7 mouse cellular contexts compared by ENCODE assay signal in the genomic region with DNA sequence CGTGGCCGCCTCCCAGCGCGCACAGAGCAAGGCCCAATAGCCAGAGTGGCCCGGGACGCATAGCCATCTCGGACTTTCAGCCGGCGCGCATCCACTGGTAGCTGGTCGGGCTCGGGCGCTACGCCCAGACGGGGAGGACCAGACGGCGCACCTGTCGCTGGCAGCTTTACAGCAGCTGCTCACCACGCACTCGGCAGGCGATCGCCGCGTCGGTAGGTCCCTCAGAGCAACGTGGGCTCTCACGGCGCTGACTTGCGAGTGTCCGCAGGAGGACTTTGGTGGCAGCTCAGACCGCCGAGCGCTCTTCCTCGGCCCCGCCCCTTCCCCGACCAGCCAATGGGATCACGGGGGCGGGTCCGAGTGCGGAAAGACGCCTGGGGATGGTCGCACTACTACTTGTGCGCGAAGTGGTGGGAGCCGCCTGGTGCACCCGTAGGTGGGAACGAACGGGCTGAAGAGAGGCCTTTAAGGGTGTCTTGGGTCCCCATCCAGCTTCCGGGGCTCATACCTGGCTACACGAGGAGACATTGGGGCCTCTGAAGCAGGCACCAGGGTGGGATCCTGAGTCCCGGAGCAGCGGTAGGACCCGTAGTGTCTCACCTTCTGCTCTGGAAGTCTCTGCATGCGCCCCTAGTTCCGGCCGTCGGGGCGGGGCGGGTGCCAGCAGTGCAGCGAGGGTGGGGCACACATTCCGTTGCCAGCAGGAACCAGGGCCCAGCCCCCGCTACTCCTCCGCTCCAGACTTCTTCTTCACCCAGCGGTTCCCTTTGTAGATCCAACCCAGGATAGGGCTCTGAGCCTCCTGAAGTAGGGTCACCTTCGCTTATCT. TPM values are rescaled to one million over a fixed set of nuclear protein-coding genes. Genes with fewer than 3 reads are reported as not detected.
DNase-seq lines count a peak whose midpoint lies in the region; ATAC-seq and TF ChIP-seq lines count a peak whose summit lies in the region.

A gene (minus strand): TSS at position 611 of the 829 bp plus-strand sequence.

- ATAC-seq in forebrain, embryonic 15.5 days (replicated peaks) = peak; percentile 89
- ATAC-seq in limb, embryonic 11.5 days (ENCODE audit: insufficient number of reproducible peaks, low FRiP score, low TSS enrichment, low read depth) = peak; percentile 90
- ATAC-seq in midbrain, embryonic 11.5 days (ENCODE audit: low FRiP score) = peak; percentile 95

- H3K9ac ChIP-seq in forebrain, embryonic 15.5 days (replicated peaks) = peak within 1 kb of the TSS; percentile 24; the same call in 1 of the 2 replicates
- H3K9ac ChIP-seq in limb, embryonic 11.5 days (ENCODE audit: low read length) = no peak within 1 kb of the TSS; the same call in 1 of the 2 replicates
- H3K9ac ChIP-seq in midbrain, embryonic 11.5 days (ENCODE audit: low read length) = peak within 1 kb of the TSS; percentile 36; the same call in 1 of the 2 replicates

- H3K9me3 ChIP-seq in forebrain, embryonic 15.5 days = no peaks in the 10 kb centered on the region
- H3K9me3 ChIP-seq in hindbrain, embryonic 10.5 days = no peaks in the 10 kb centered on the region
- no peaks in the 10 kb centered on the region for H3K9me3 ChIP-seq in limb, embryonic 11.5 days (ENCODE audit: control insufficient read depth, low read length)
- no peaks in the 10 kb centered on the region for H3K9me3 ChIP-seq in midbrain, embryonic 11.5 days (ENCODE audit: control insufficient read depth, low read length)

- H3K4me1 ChIP-seq in bone marrow macrophage, adult 2 months (ENCODE audit: control insufficient read depth, insufficient read depth, low read length) = 0 out of 2 replicates have a peak, but pooled peaks cover 2% of the 10 kb centered on the region
- peaks cover 14% of the 10 kb centered on the region for H3K4me1 ChIP-seq in forebrain, embryonic 15.5 days
- peaks cover 17% of the 10 kb centered on the region for H3K4me1 ChIP-seq in hindbrain, embryonic 10.5 days (replicated peaks)
- H3K4me1 ChIP-seq in limb, embryonic 11.5 days (ENCODE audit: control insufficient read depth, insufficient read depth, low read length) = peaks cover 4% of the 10 kb centered on the region; the same call in 1 of the 2 replicates
- peaks cover 5% of the 10 kb centered on the region; the same call in 1 of the 2 replicates for H3K4me1 ChIP-seq in midbrain, embryonic 11.5 days (ENCODE audit: control insufficient read depth, insufficient read depth, low read length)

- DNase-seq in MEL-GATA-1-ER (ENCODE audit: extremely low read depth, low read depth) = peak; percentile 41
- peak; percentile 85 for DNase-seq in hindbrain, embryonic 10.5 days (ENCODE audit: low spot score)
- peak; percentile 85 for DNase-seq in limb, embryonic 11.5 days (ENCODE audit: low spot score)
- peak; percentile 97 for DNase-seq in midbrain, embryonic 11.5 days (ENCODE audit: low spot score, missing footprints)
- DNase-seq in spleen, adult 18-20 months = peak; percentile 52 to 70

- TF ChIP-seq CTCF in bone marrow macrophage, adult 2 months (IDR thresholded peaks at IDR 0.05; ENCODE audit: low read depth, low read length) = no peak

- peak within 1 kb of the TSS; percentile 91 for H3K4me2 ChIP-seq in forebrain, embryonic 15.5 days (replicated peaks)
- peak within 1 kb of the TSS; percentile 76 for H3K4me2 ChIP-seq in limb, embryonic 11.5 days (ENCODE audit: low read depth, severe bottlenecking)
- peak within 1 kb of the TSS; percentile 96 for H3K4me2 ChIP-seq in midbrain, embryonic 11.5 days

- TF ChIP-seq POLR2A in bone marrow macrophage, adult 2 months (IDR thresholded peaks at IDR 0.05; ENCODE audit: borderline replicate concordance, low read depth, low read length) = no peak

- peak within 1 kb of the TSS; percentile 62 for H3K4me3 ChIP-seq in bone marrow macrophage, adult 2 months (ENCODE audit: insufficient read depth, low read length)
- peak within 1 kb of the TSS; percentile 57 for H3K4me3 ChIP-seq in forebrain, embryonic 15.5 days
- H3K4me3 ChIP-seq in hindbrain, embryonic 10.5 days = peak within 1 kb of the TSS; percentile 66
- peak within 1 kb of the TSS; percentile 41 for H3K4me3 ChIP-seq in limb, embryonic 11.5 days (ENCODE audit: low read depth, low read length)
- H3K4me3 ChIP-seq in midbrain, embryonic 11.5 days (ENCODE audit: low read depth, low read length) = peak within 1 kb of the TSS; percentile 52

- WGBS in forebrain, embryonic 15.5 days = under 1% methylated on average over 65 of the region's 65 CpGs
- WGBS in hindbrain, embryonic 10.5 days = under 1% methylated on average over 65 of the region's 65 CpGs
- under 1% methylated on average over 57 of the region's 65 CpGs for WGBS in limb, embryonic 11.5 days
- under 1% methylated on average over 65 of the region's 65 CpGs for WGBS in midbrain, embryonic 11.5 days

- no peak within 1 kb of the TSS for H3K27ac ChIP-seq in bone marrow macrophage, adult 2 months (ENCODE audit: insufficient read depth, low read depth, low read length)
- no peak within 1 kb of the TSS for H3K27ac ChIP-seq in forebrain, embryonic 15.5 days (replicated peaks)
- no peak within 1 kb of the TSS for H3K27ac ChIP-seq in hindbrain, embryonic 10.5 days
- H3K27ac ChIP-seq in limb, embryonic 11.5 days (replicated peaks; ENCODE audit: low read depth, low read length) = no peak within 1 kb of the TSS
- no peak within 1 kb of the TSS for H3K27ac ChIP-seq in midbrain, embryonic 11.5 days (ENCODE audit: low read depth, low read length)

- peaks cover 43% of the 10 kb centered on the region for H3K27me3 ChIP-seq in forebrain, embryonic 15.5 days
- peaks cover 56% of the 10 kb centered on the region for H3K27me3 ChIP-seq in hindbrain, embryonic 10.5 days (ENCODE audit: insufficient read depth, poor library complexity, severe bottlenecking)
- H3K27me3 ChIP-seq in limb, embryonic 11.5 days (ENCODE audit: control insufficient read depth, insufficient read depth, low read length) = peaks cover 39% of the 10 kb centered on the region
- peaks cover 41% of the 10 kb centered on the region for H3K27me3 ChIP-seq in midbrain, embryonic 11.5 days (ENCODE audit: control insufficient read depth, insufficient read depth, low read length)

- H3K36me3 ChIP-seq in forebrain, embryonic 15.5 days = no peaks in the 10 kb centered on the region
- H3K36me3 ChIP-seq in hindbrain, embryonic 10.5 days = peaks cover 7% of the 10 kb centered on the region
- no peaks in the 10 kb centered on the region; the same call in 1 of the 2 replicates for H3K36me3 ChIP-seq in limb, embryonic 11.5 days (ENCODE audit: control insufficient read depth, insufficient read depth, low read length)
- no peaks in the 10 kb centered on the region for H3K36me3 ChIP-seq in midbrain, embryonic 11.5 days (ENCODE audit: control insufficient read depth, insufficient read depth, low read length)

RNA-seq across cellular contexts. Expression of the gene that starts here (rescaled TPM):
- polyA plus RNA-seq in bone marrow macrophage, adult 2 months (2012; ENCODE audit: insufficient read depth, insufficient read length, missing spikeins) = not detected in 2 replicates
- polyA plus RNA-seq in forebrain, embryonic 15.5 days (2015; fragmentation: Nextera tagmentation; extraction: Ambion mirVana) = 0.09 and 0.13 TPM in 2 replicates
- polyA plus RNA-seq in hindbrain, embryonic 10.5 days (2016; fragmentation: Nextera tagmentation; extraction: Ambion mirVana) = 0.08 and 0.19 TPM in 2 replicates
- 0.24 and 0.31 TPM in 2 replicates for polyA plus RNA-seq in limb, embryonic 11.5 days (2014; fragmentation: Nextera tagmentation; extraction: Ambion mirVana)
- 0.14 TPM in 1 of 2 replicates, not detected in the other for polyA plus RNA-seq in midbrain, embryonic 11.5 days (2014; fragmentation: Nextera tagmentation; extraction: Ambion mirVana)

Comparison
In these comparisons a context has a peak if more than half of its experiments do, and no peak if none do; other contexts are left out.
1. Peak in ATAC-seq, H3K4me3 ChIP-seq, H3K9ac ChIP-seq and H3K4me2 ChIP-seq in forebrain, embryonic 15.5 days; RNA of the gene not detected or under 1 TPM.
2. Peak in DNase-seq and H3K4me3 ChIP-seq in hindbrain, embryonic 10.5 days; RNA of the gene not detected or under 1 TPM.
3. Peak in DNase-seq, ATAC-seq, H3K4me3 ChIP-seq and H3K4me2 ChIP-seq in limb, embryonic 11.5 days; RNA of the gene not detected or under 1 TPM.
4. Peak in DNase-seq, ATAC-seq, H3K4me3 ChIP-seq, H3K9ac ChIP-seq and H3K4me2 ChIP-seq in midbrain, embryonic 11.5 days; RNA of the gene not detected or under 1 TPM.
5. DNase-seq: peak in every context shown above with its lines; median percentile 97 in midbrain, embryonic 11.5 days; 85 in hindbrain, embryonic 10.5 days; 85 in limb, embryonic 11.5 days; 61 in spleen, adult 18-20 months; 41 in MEL-GATA-1-ER.